Mouse (Mus musculus): ENCODE data around the gene Gm884.
A peak's percentile ranks its signal among the peaks of the same experiment; 100 is the strongest.

Gene Gm884

GRCm38 (mm10) chr11:103621040-103621439 is at the start of gene Gm884:
Gm884 (minus strand) TSS chr11:103621140.
- DNase-seq (ENCODE audit: low spot score): no peak

GRCm38 (mm10) chr11:103666907-103667426 is 46.0 kb upstream of the Gm884 start:
- no peak for DNase-seq (ENCODE audit: low spot score)

GRCm38 (mm10) chr11:103666181-103666906 is 45.4 kb upstream of the Gm884 start:
- no peak for DNase-seq (ENCODE audit: low spot score)

GRCm38 (mm10) chr11:103665695-103666094 is 44.8 kb upstream of the Gm884 start:
- no peak for DNase-seq (ENCODE audit: low spot score)

GRCm38 (mm10) chr11:103663119-103663518 is 42.2 kb upstream of the Gm884 start:
- no peak for DNase-seq (ENCODE audit: low spot score)

- DNase-seq (ENCODE audit: low spot score): no peak
Measured at GRCm38 (mm10) chr11:103662546-103662945, 41.6 kb upstream of the Gm884 start.

GRCm38 (mm10) chr11:103661863-103662262 is 40.9 kb upstream of the Gm884 start:
- no peak for DNase-seq (ENCODE audit: low spot score)

GRCm38 (mm10) chr11:103658189-103658588 is 37.2 kb upstream of the Gm884 start:
- no peak for DNase-seq (ENCODE audit: low spot score)

GRCm38 (mm10) chr11:103656520-103656919 is 35.6 kb upstream of the Gm884 start:
- DNase-seq (ENCODE audit: low spot score): peak; percentile 81

- no peak for DNase-seq (ENCODE audit: low spot score)
Measured at GRCm38 (mm10) chr11:103653359-103653965, 32.5 kb upstream of the Gm884 start.

- no peak for DNase-seq (ENCODE audit: low spot score)
Measured at GRCm38 (mm10) chr11:103651426-103651825, 30.5 kb upstream of the Gm884 start.

- peak; percentile 31 for DNase-seq (ENCODE audit: low spot score)
Measured at GRCm38 (mm10) chr11:103649983-103650493, 29.1 kb upstream of the Gm884 start.

GRCm38 (mm10) chr11:103649301-103649982 is 28.5 kb upstream of the Gm884 start, which contains the start of gene Rprml:
Rprml (plus strand) TSS chr11:103649570.
- peak; percentile 19 for DNase-seq (ENCODE audit: low spot score)

GRCm38 (mm10) chr11:103648656-103649055 is 27.7 kb upstream of the Gm884 start:
- DNase-seq (ENCODE audit: low spot score): no peak

GRCm38 (mm10) chr11:103647921-103648620 is 27.1 kb upstream of the Gm884 start:
- DNase-seq (ENCODE audit: low spot score): peak; percentile 51

- no peak for DNase-seq (ENCODE audit: low spot score)
Measured at GRCm38 (mm10) chr11:103646301-103646700, 25.4 kb upstream of the Gm884 start.

- DNase-seq (ENCODE audit: low spot score): no peak
Measured at GRCm38 (mm10) chr11:103645731-103646130, 24.8 kb upstream of the Gm884 start.

- DNase-seq (ENCODE audit: low spot score): no peak
Measured at GRCm38 (mm10) chr11:103643211-103643610, 22.3 kb upstream of the Gm884 start.

- peak; percentile 82 for DNase-seq (ENCODE audit: low spot score)
Measured at GRCm38 (mm10) chr11:103639407-103639946, 18.5 kb upstream of the Gm884 start.

- DNase-seq (ENCODE audit: low spot score): no peak
Measured at GRCm38 (mm10) chr11:103638790-103639189, 17.9 kb upstream of the Gm884 start, which contains the start of gene Lyzl6. Lyzl6 (minus strand) TSS chr11:103638890.

- no peak for DNase-seq (ENCODE audit: low spot score)
Measured at GRCm38 (mm10) chr11:103636261-103636660, 15.3 kb upstream of the Gm884 start.

All from embryo, embryonic 10.5 days (tissue).